Mouse (Mus musculus) stomach, adult 2 months (tissue): ENCODE measurements around the gene Vmn1r60. TPM values are rescaled to one million over a fixed set of nuclear protein-coding genes. Genes with fewer than 3 reads are reported as not detected.

Experiments used
- polyA plus RNA-seq: library from polyadenylated mRNA; depleted of rRNA; stranded (reverse); fragments of >200 nt; gene quantifications from 2 replicates; pipeline ENCODE4 v1.2.3, GENCODE M21; 2012; rRNA removed

Gene Vmn1r60
- not detected in 2 replicates for polyA plus RNA-seq

DNA sequence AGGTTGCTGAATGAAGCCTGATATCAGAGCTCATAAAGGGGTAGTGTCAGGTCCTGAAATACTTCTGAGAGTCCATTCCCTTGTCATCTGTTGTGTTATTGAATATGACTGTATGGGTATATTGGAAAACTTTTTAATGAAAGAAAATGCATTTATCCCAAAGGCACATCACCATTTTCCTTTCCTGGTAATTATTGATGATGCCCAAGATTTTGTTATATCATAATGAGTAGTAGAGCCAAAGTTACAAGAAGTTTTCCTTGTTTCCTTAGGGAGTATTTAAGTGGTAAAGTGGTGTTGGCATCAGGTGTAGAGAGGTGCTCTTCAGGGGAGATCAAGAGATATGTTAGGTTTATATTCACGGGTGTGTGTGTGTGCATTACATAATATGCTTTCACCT is at the start of gene Vmn1r60:
Vmn1r60 (minus strand) TSS at position 101 of the 400 bp plus-strand sequence.

DNA sequence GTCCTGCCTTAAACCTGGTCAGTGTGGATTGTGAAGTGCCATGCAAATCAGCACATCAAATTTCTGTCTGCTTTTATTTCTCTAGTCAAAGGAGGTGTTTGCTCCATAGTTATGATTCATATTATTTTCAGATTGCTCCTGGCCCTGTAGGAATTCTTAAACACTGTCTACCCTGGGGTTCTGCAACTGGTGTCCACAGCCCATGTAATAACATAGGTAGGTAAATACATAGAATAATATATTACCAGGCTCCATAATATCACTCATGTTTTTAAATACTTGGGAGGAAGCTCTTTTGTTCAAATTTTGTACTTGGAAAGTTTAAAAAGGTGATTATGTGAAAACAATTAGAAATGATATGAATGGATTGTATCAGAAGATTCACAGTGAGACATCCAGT is 53.3 kb downstream of the Vmn1r60 start, which contains the start of gene Vmn2r28:
Vmn2r28 (minus strand) TSS at position 101 of the 400 bp plus-strand sequence.

Other genes with a start within 250 kb of the Vmn1r60 start
- not detected in 2 replicates for gene Gm5065, start 196.8 kb downstream of the Vmn1r60 start, polyA plus RNA-seq
- gene Nlrp2, start 196.3 kb downstream of the Vmn1r60 start, polyA plus RNA-seq: not detected in 2 replicates
- gene Vmn1r58, start 133.9 kb downstream of the Vmn1r60 start, polyA plus RNA-seq: not detected in 2 replicates
- not detected in 2 replicates for gene Vmn1r59, start 90.5 kb downstream of the Vmn1r60 start, polyA plus RNA-seq
- not detected in 2 replicates for gene Vmn2r28, start 53.4 kb downstream of the Vmn1r60 start, polyA plus RNA-seq
- gene Vmn1r61, start 66.0 kb upstream of the Vmn1r60 start, polyA plus RNA-seq: not detected in 2 replicates
- not detected in 2 replicates for gene Vmn1r62, start 126.3 kb upstream of the Vmn1r60 start, polyA plus RNA-seq